Mouse (Mus musculus) stomach, postnatal 0 days (tissue): ENCODE measurements around the gene Gpam.

Source experiments
- CTCF ChIP-seq: IDR thresholded peaks from 2 replicates; pipeline ENCODE4 v1.5.1; 2016; ENCODE audit warnings: antibody characterized with exemption, low read depth, mild to moderate bottlenecking, moderate library complexity
- EP300 ChIP-seq: optimal IDR thresholded peaks from 2 replicates; pipeline ENCODE3; 2016; ENCODE audit warnings: antibody characterized with exemption

GRCm38 (mm10) chr19:55057483-55057882 is 69.6 kb downstream of the Gpam start:
- TF ChIP-seq CTCF (no peak), EP300 (no peak)
